Mouse (Mus musculus): Measurements from ENCODE around the gene Lhx1.

The Lhx1 gene

GRCm38 (mm10) chr11:84481661-84482060, 43.7 kb downstream of the Lhx1 start:
- DNase-seq (ENCODE audit: low spot score) = no peak

GRCm38 (mm10) chr11:84480451-84480850, 44.9 kb downstream of the Lhx1 start:
- DNase-seq (ENCODE audit: low spot score) = no peak

GRCm38 (mm10) chr11:84476641-84477040, 48.7 kb downstream of the Lhx1 start:
- DNase-seq (ENCODE audit: low spot score) = no peak

GRCm38 (mm10) chr11:84475991-84476390, 49.3 kb downstream of the Lhx1 start:
- no peak for DNase-seq (ENCODE audit: low spot score)

- DNase-seq (ENCODE audit: low spot score) = no peak
Observed at GRCm38 (mm10) chr11:84473093-84473667, 52.2 kb downstream of the Lhx1 start.

All from urinary bladder, postnatal 10 days (tissue).